Mouse (Mus musculus) liver (tissue): ENCODE data around the gene Vmn1r43.
"Not testable (repeated sequence)": the region's sequence is repeated elsewhere in the genome, so short reads cannot be mapped to it uniquely, and the experiment has no call there.

Source experiments
- DNase-seq: peaks from one replicate; pipeline ENCODE4 v3.0.0-alpha.2; 2020; ENCODE audit warnings: mixed read lengths

Vmn1r43 gene

GRCm38 (mm10) chr6:89876313-89876712, at the start of gene Vmn1r43, which contains the start of gene Vmn1r42:
Gene Vmn1r43, minus strand, starts transcription at chr6:89876413.
Gene Vmn1r42, minus strand, starts transcription at chr6:89876413.
- DNase-seq: not testable (repeated sequence)

DNA sequence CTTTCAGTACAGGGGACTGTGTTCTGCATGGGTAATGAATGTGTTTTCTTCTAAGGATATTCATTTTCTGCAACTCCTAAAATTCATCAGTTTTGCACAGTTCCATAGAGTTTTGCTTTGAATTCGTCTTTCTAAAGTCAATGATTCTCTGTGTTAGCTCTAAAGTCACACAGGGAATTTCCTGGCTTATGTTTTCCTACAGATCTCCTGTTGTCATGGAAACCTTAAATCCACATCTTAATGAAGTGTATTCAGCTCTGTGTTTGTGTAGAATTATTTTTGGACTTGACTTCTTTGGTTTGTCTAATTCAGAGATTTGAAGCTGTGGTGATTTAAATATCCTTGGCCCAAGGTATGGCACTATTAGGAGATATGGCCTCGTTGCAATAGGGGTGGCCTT, 7.6 kb upstream of the Vmn1r43 start:
- no peak for DNase-seq

- no peak for DNase-seq
Measured at GRCm38 (mm10) chr6:89883360-89883759, 7.1 kb upstream of the Vmn1r43 start, which contains the start of gene Vmn1r44. Gene Vmn1r44, plus strand, starts transcription at chr6:89883660.

- DNase-seq: no peak
Measured at GRCm38 (mm10) chr6:89880867-89881266, 4.7 kb upstream of the Vmn1r43 start.

DNA sequence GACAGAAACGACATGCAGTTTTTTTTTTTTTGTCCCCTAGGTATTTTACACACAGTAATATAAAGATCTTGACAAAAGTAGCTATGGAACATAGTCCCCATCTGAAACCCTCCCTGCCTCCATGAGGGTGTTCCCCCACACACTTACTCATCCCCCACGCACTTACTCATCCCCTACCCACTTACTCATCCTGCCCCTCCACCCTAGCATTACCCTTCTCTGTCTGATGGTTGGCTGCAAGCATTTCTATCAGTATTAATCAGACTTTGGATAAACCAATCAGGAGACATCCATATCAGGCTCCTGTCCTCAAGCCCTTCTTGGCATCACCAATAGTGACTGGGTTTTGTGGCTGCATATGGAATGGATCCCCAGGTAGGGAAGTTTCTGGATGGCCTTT, 750 bp upstream of the Vmn1r43 start:
- no peak for DNase-seq

- DNase-seq: no peak
Measured at GRCm38 (mm10) chr6:89867976-89868375, 8.2 kb downstream of the Vmn1r43 start.

GRCm38 (mm10) chr6:89867276-89867675, 8.9 kb downstream of the Vmn1r43 start:
- DNase-seq: no peak

GRCm38 (mm10) chr6:89863792-89864191, 12.4 kb downstream of the Vmn1r43 start:
- DNase-seq: no peak

DNA sequence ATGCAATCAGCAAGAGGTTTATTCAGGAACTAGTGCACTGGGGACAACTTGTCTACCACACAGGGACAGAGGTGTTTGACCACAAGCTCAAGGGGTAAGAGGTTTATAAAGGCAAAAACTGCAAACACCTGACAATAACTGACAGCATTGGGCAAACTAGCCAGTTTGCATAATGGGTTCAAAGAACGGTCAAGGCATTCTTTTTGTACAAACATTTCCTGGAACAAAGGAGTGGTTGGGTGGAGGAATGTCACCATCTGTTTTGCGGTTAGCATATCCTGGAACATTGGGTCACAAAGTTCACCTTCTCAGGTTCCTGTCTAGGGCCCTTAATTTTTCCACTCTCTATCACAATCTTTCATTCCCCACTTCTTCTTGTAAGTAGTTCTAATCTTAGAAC, 16.4 kb downstream of the Vmn1r43 start:
- no peak for DNase-seq

DNA sequence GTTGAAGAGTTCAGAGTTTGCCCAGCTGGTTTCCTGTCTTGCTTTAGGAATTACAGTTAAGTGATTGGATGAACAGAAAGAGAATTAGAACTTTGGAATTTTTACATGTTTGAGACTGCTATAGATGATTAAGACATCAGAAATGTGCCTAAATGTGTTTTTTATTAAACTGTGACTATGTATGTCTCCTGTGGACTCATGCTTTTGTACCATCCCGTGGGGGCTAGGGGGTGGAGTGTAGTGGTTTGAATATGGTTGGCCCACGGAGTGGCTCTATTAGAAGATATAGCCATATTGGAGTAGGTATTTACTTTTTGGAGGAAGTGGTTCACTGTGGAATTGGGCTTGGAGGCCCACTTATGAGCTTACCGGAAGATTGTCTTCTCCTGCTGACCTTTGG, 18.7 kb downstream of the Vmn1r43 start:
- DNase-seq: no peak
